Mouse (Mus musculus): ENCODE data around the gene Cdc42bpg. TPM values are rescaled to one million over a fixed set of nuclear protein-coding genes. Genes with fewer than 3 reads are reported as not detected.
A peak's percentile ranks its signal among the peaks of the same experiment; 100 is the strongest.

The Cdc42bpg gene
- total RNA-seq, 2 experiments from 2014 or later = 6.9 to 7.7 TPM

- DNase-seq (ENCODE audit: low spot score in 2 of 2) = no peak
Measured at GRCm38 (mm10) chr19:6347615-6348014, 41.4 kb downstream of the Cdc42bpg start.

GRCm38 (mm10) chr19:6348717-6349116 is 42.5 kb downstream of the Cdc42bpg start:
- no peak for DNase-seq (ENCODE audit: low spot score in 2 of 2)

- DNase-seq (ENCODE audit: low spot score in 2 of 2) = no peak
Measured at GRCm38 (mm10) chr19:6349215-6349983, 43.1 kb downstream of the Cdc42bpg start.

GRCm38 (mm10) chr19:6351431-6352106 is 45.3 kb downstream of the Cdc42bpg start:
- no peak for DNase-seq (ENCODE audit: low spot score in 2 of 2)

GRCm38 (mm10) chr19:6352107-6352505 is 45.9 kb downstream of the Cdc42bpg start:
- DNase-seq (ENCODE audit: low spot score in 2 of 2) = no peak

DNA sequence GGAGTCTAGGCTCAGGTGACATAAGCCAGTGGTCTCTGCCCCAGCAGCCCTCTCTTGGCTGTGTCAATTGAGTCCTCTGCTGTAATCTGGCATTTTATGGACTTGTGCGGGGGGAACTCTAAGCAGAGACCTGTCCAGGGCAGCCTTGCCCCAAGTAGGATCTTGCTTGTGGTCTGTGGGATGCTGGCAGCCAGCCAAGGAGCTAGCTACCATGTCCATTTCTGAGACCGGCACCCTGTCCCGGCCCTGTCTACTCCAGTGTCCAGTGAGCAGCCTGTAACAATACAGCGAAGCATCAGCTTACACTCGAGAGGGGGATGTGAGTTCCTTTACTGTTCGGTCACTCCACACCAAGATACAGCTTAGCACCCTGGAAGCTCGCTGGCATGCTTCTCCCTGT is 47.8 kb downstream of the Cdc42bpg start:
- DNase-seq (ENCODE audit: low spot score in 2 of 2) = no peak

DNA sequence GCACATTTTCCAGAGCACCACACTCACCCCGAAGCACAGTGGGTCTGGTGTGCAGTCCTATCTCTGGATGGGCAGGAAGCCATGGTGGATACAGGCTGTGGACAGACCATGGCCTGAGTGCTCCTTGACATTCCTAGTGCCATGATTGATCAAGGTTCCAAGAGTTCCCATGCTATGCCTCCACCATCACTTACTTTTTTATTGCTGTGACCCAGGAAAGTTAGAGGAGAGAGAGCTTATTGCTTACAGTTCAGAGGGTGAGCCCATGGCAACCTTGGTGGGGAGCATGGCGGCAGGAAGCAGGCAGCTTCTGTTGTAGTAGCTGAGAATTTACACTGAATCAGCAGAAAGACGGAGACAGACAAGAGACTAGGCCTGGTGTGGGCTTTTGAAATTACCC is 55.0 kb downstream of the Cdc42bpg start:
- no peak for DNase-seq (ENCODE audit: low spot score in 2 of 2)

GRCm38 (mm10) chr19:6363091-6363410 is 56.8 kb downstream of the Cdc42bpg start:
- DNase-seq (ENCODE audit: low spot score in 2 of 2) = no peak

DNA sequence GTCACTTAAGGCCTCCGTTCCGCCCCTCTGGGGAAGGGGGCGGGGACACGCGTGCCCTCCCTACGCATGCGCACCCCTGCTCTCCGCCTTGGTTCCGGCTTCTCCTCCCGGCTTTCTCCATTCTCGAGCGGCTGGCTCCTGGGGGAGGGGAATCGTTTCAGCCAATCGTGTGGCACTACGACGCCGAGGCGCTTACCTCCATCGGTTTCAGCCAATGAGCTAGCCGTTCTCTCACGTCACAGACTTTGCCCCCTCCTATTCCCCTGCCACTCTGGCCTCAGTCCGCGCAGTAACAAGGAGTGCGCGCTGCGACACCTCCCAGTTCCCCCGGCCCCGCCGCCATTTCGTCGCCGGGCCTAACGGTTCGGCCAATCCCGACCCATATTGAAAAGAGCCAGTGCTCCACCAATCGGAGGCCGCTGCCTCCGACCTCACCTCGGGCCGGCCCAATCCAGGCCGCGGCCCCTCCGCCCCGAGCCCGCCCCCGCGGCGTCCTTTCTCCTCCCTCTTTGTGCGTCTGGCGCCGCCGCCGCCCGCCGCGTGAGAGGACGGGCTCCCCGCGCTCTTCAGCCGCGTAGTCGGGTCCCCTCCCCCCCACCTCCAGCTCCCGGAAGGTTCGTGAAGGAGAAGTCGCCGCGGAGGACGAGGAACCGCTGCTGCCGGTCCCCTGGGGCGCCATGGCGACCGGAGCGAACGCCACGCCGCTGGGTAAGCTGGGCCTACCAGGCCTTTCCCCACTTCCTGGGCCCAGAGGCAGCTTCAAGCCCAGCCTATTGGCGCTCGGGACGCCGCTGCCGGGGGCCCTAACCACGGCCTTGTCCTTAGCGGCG is 57.4 kb downstream of the Cdc42bpg start, which contains the start of gene Sf1:
Gene Sf1, plus strand, starts transcription at position 280 of the 830 bp plus-strand sequence.
- peak; percentile 99 for DNase-seq (ENCODE audit: low spot score in 2 of 2)

- peak; percentile 85 to 94 for DNase-seq (ENCODE audit: low spot score in 2 of 2)
Measured at GRCm38 (mm10) chr19:6364317-6364725, 58.1 kb downstream of the Cdc42bpg start.

DNA sequence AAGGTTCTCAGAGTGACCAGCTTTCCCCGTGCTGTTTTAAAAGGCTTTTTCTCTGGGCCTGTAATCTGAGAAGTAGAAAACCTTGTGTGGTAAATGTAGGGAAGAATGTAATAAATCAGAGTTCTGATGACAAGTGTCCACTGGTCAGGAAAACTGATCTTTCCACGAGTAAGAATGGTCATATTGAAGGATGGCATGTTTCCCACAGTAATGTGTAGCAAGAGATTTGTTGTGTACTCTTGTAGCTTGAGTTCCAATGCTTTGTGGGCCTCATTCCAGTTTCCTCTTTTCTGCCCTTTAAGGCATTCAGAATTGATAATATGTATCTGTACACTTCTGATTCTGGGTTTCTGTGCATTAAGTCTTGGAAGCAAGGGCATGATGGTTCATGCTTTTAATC is 58.6 kb downstream of the Cdc42bpg start:
- DNase-seq (ENCODE audit: low spot score in 2 of 2) = no peak

DNA sequence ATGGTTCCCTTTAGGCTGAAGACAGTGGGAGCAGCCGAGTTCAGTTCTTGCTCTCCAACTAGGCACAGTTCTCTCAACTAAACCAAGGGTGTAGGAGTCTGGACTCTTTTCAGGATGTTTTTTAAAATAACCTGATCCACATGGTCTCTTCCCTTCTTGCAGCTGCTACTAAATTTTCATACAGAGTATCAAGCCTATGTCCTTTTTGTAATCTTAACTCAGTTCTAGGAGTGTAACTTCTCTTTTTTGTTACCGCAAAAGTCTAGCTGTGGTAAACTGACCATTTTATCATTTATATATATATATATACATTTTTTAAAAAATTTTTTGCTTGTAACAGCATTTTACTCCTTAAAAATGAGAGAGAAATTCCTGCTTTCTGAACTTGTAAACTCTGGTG is 63.9 kb downstream of the Cdc42bpg start:
- DNase-seq (ENCODE audit: low spot score in 2 of 2) = no peak

DNA sequence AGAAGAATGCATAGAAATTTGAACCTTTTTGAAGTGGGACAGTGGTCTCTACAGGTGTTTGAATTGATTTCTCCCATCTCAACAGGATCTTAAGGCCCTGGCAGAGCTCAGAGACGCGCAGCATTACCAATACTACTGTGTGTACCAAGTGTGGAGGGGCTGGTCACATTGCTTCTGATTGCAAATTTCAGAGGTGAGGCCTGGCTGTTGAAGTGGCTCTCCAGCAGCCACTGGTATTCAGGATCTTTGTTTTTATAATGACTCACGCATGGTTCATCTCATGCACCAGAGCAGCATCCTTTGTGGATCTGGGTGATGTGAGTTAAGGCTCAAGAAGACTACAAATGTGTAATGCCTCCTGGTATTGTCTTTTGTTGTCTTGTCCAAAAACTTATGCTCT is 66.2 kb downstream of the Cdc42bpg start:
- no peak for DNase-seq (ENCODE audit: low spot score in 2 of 2)

DNA sequence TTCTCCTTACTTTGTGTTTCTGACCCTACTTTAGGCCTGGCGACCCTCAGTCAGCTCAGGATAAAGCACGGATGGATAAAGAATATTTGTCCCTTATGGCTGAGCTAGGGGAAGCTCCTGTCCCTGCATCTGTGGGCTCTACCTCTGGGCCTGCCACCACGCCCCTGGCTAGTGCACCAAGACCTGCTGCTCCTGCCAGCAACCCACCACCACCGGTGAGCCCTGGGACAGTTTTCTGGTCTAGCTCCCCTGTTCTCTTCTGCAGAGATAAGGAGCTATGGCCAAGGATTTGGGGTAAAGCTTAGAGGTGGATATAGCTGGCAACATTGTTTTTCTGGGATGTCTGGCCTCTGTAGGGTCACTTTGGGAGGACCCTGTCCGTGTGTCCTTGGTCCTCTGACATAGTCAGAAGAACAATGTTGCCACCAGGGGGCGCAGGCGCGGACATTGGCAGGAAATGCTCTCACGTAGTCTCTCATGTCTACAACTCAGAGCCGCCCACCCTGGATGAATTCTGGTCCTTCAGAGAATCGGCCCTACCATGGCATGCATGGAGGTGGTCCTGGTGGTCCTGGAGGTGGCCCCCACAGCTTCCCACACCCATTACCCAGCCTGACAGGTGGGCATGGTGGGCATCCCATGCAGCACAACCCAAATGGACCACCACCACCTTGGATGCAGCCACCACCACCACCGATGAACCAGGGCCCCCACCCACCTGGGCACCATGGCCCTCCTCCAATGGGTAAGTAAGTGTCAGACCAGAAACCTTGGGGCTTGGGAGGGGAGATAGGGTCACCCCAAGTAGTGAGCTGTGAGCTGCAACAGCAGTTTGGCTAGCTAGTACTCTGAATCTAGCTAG is 67.5 kb downstream of the Cdc42bpg start:
- DNase-seq (ENCODE audit: low spot score in 2 of 2) = peak; percentile 84 to 90

DNA sequence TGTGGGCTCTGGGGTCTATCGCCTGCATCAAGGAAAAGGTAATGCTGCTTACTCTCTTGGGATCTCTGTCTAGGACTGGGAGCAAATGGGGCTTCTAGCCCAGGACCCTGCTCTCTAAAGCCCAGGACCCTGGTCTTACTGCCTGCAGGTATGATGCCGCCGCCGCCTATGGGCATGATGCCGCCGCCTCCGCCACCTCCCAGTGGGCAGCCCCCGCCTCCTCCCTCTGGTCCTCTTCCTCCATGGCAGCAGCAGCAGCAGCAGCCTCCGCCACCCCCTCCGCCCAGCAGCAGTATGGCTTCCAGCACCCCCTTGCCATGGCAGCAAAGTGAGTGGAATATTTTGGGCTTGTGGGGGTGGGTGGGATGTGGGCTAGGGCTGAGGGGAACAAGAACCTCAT is 68.3 kb downstream of the Cdc42bpg start:
- DNase-seq (ENCODE audit: low spot score in 2 of 2) = no peak

Small RNA genes within 50 kb of the gene (microRNA-seq; reads per million reads assigned to microRNA genes)
- gene Mir192 = 17.6 reads per million, percentile 33 among the genes with 10 or more reads in this experiment
- 17.1 reads per million, percentile 32 among the genes with 10 or more reads in this experiment for gene Mir194-2
- gene Mir6989 = not detected

Other genes with a start within 250 kb of the Cdc42bpg start
- gene Mrpl49, start 248.7 kb upstream of the Cdc42bpg start, total RNA-seq (2021) = 10 to 100 TPM; 45.0 to 46.2 TPM
- gene Fau, start 248.6 kb upstream of the Cdc42bpg start, total RNA-seq (2021) = 1,000 to 10,000 TPM in 1 of 2 experiments, 100 to 1,000 TPM in 1; 949 to 1,029 TPM
- gene Znhit2, start 245.3 kb upstream of the Cdc42bpg start, total RNA-seq (2021) = 10 to 100 TPM; 13.2 to 13.4 TPM
- 10 to 100 TPM in 1 of 2 experiments, 1 to 10 TPM in 1; 9.9 to 14.7 TPM for gene Tm7sf2, start 238.1 kb upstream of the Cdc42bpg start, total RNA-seq (2021)
- 10 to 100 TPM; 35.4 to 37.7 TPM for gene Vps51, start 229.2 kb upstream of the Cdc42bpg start, total RNA-seq (2021)
- not detected for gene Tmem262, start 226.4 kb upstream of the Cdc42bpg start, total RNA-seq (2021)
- gene Gm28374, start 224.2 kb upstream of the Cdc42bpg start, total RNA-seq (2021) = under 1 TPM in 1 of 2 experiments, not detected in 1; 0.52 TPM
- 10 to 100 TPM; 28.5 to 34.6 TPM for gene Zfpl1, start 221.5 kb upstream of the Cdc42bpg start, total RNA-seq (2021)
- 1 to 10 TPM; 7.7 to 8.1 TPM for gene Cdca5, start 221.5 kb upstream of the Cdc42bpg start, total RNA-seq (2021)
- under 1 TPM in 1 of 2 experiments, not detected in 1; 0.54 TPM for gene AC131692.1, start 212.0 kb upstream of the Cdc42bpg start, total RNA-seq (2021)
- under 1 TPM; 0.27 to 0.44 TPM for gene Naaladl1, start 200.7 kb upstream of the Cdc42bpg start, total RNA-seq (2021)
- 10 to 100 TPM; 14.8 to 16.2 TPM for gene Sac3d1, start 187.8 kb upstream of the Cdc42bpg start, total RNA-seq (2021)
- gene Snx15, start 178.2 kb upstream of the Cdc42bpg start, total RNA-seq (2021) = 10 to 100 TPM; 16.2 to 17.1 TPM
- gene Batf2, start 165.5 kb upstream of the Cdc42bpg start, total RNA-seq (2021) = under 1 TPM; 0.26 to 0.42 TPM
- 10 to 100 TPM; 60.2 to 61.7 TPM for gene Arl2, start 164.9 kb upstream of the Cdc42bpg start, total RNA-seq (2021)
- not detected for gene Majin, start 122.1 kb upstream of the Cdc42bpg start, total RNA-seq (2021)
- gene Gpha2, start 80.1 kb upstream of the Cdc42bpg start, total RNA-seq (2021) = not detected
- gene Ppp2r5b, start 70.6 kb upstream of the Cdc42bpg start, total RNA-seq (2021) = 10 to 100 TPM; 26.2 to 26.4 TPM
- gene Atg2a, start 64.8 kb upstream of the Cdc42bpg start, total RNA-seq (2021) = 10 to 100 TPM; 15.5 to 16.7 TPM
- gene Ehd1, start 29.7 kb upstream of the Cdc42bpg start, total RNA-seq (2021) = 10 to 100 TPM; 91.3 to 93.9 TPM
- gene Men1, start 28.5 kb downstream of the Cdc42bpg start, total RNA-seq (2021) = 10 to 100 TPM; 23.6 to 24.5 TPM
- gene Map4k2, start 34.7 kb downstream of the Cdc42bpg start, total RNA-seq (2021) = 10 to 100 TPM; 18.4 to 21.4 TPM
- 100 to 1,000 TPM; 150 to 183 TPM for gene Sf1, start 57.2 kb downstream of the Cdc42bpg start, total RNA-seq (2021)
- 1,000 to 10,000 TPM; 2,079 to 2,155 TPM for gene Pygm, start 77.9 kb downstream of the Cdc42bpg start, total RNA-seq (2021)
- gene Rasgrp2, start 92.9 kb downstream of the Cdc42bpg start, total RNA-seq (2021) = 10 to 100 TPM; 37.4 to 40.2 TPM
- gene Nrxn2, start 112.3 kb downstream of the Cdc42bpg start, total RNA-seq (2021) = 1 to 10 TPM; 3.4 to 3.7 TPM
- not detected for gene Slc22a12, start 236.6 kb downstream of the Cdc42bpg start, total RNA-seq (2021)

All from gastrocnemius, postnatal 4 days (tissue).